Mouse (Mus musculus) heart, embryonic 15.5 days (tissue): Measurements from ENCODE around the gene Fbxo9. TPM values are rescaled to one million over a fixed set of nuclear protein-coding genes. Genes with fewer than 3 reads are reported as not detected.

Source experiments
- ATAC-seq: fragments of 200-750 bp; cut with Nextera tagmentation; replicated peaks from 2 replicates; pipeline ENCODE4 v1.8.0; 2017; ENCODE audit warnings: low read depth, moderate TSS enrichment; ENCODE audit not compliant: insufficient number of reproducible peaks, insufficient read depth, low FRiP score
- H3K27ac ChIP-seq: fragments of 300-500 bp; sonication (generic); 2 replicates; pipeline ENCODE4 v1.5.1; 2015; ENCODE audit warnings: mild to moderate bottlenecking, inconsistent platforms
- H3K27me3 ChIP-seq: fragments of 300-500 bp; sonication (generic); 2 replicates; pipeline ENCODE4 v1.6.1; 2015; ENCODE audit warnings: inconsistent platforms
- H3K36me3 ChIP-seq: fragments of 300-500 bp; sonication (generic); 2 replicates; pipeline ENCODE4 v1.6.1; 2015; ENCODE audit warnings: mild to moderate bottlenecking, inconsistent platforms
- H3K4me1 ChIP-seq: fragments of 300-500 bp; sonication (generic); replicated peaks from 2 replicates; pipeline ENCODE4 v1.6.1; 2015; ENCODE audit warnings: inconsistent platforms
- H3K4me2 ChIP-seq: fragments of 300-500 bp; sonication (generic); 2 replicates; pipeline ENCODE4 v1.6.1; 2015; ENCODE audit warnings: inconsistent platforms, mild to moderate bottlenecking, moderate library complexity
- H3K4me3 ChIP-seq: fragments of 300-500 bp; sonication (generic); 2 replicates; pipeline ENCODE4 v1.5.1; 2015; ENCODE audit warnings: mild to moderate bottlenecking, inconsistent platforms
- H3K9ac ChIP-seq: fragments of 300-500 bp; sonication (generic); 2 replicates; pipeline ENCODE4 v1.6.1; 2015; ENCODE audit warnings: mild to moderate bottlenecking, inconsistent platforms
- H3K9me3 ChIP-seq: fragments of 300-500 bp; sonication (generic); replicated peaks from 2 replicates; pipeline ENCODE4 v1.6.1; 2016; ENCODE audit warnings: inconsistent platforms
- WGBS: fragments of 180-500 bp; shearing (Covaris S2); methylation state at CpG from one replicate; pipeline ENCODE4 v1.1.7; 2015; ENCODE audit warnings: mixed read lengths; 5-methylcytosine and 5-hydroxymethylcytosine counted together
- polyA plus RNA-seq: library from polyadenylated mRNA; unstranded; fragments of >200 nt; fragmentation: Nextera tagmentation; extraction: Ambion mirVana; gene quantifications from 2 replicates; pipeline ENCODE4 v1.2.1, GENCODE M21; 2015

Gene Fbxo9
- polyA plus RNA-seq, 1 experiment from 2014 or later, result 42.4 TPM

DNA sequence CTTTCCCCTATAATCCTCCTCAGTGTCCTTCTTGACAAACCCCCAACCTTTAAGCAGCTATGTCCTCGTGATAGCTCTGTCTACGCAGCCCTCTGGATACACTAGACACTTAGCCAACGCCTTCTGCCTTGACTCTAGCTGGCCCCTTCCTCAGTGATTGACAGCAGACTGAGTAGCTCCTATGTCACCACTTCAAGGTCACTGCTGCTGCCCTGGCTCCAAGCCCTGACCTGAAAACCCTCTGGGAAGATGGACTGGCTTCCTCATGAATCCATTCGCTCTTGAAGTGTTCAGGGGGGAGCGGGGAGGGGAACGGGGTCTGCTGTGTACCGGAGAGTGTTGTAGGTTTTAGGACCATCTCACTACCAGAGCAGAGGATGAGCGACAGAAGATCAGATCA is 73.0 kb downstream of the Fbxo9 start:
- 77% methylated on average over 8 of the region's 8 CpGs for WGBS
- H3K27me3 ChIP-seq, result no peaks in the 10 kb centered on the region
- H3K27ac ChIP-seq, result no peak overlapping the region
- H3K4me1 ChIP-seq, result 0 out of 2 replicates have a peak, but pooled peaks cover 3% of the 10 kb centered on the region
- H3K36me3 ChIP-seq, result no peaks in the 10 kb centered on the region
- ATAC-seq, result no peak
- H3K4me2 ChIP-seq, result no peak overlapping the region
- no peak overlapping the region for H3K4me3 ChIP-seq
- no peak overlapping the region for H3K9ac ChIP-seq
- no peaks in the 10 kb centered on the region for H3K9me3 ChIP-seq

DNA sequence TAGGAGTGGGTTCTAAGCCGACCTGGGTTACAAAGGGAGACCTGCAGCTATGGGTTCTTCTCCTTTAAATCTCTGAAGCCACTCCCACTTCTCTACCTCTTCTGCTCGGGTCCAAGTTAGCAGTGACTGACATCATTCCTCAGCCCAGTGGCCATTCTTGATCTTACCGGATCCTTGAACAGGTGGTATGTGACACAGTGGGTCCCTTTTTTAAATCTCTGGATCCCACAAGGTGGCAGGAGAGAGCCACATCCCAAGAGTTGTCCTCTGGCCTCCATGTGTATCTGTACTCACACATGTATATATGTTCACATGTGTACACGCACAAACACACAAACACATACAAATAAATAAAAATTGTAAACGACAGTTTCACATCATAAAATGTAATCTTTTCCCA is 73.6 kb downstream of the Fbxo9 start:
- Histone ChIP-seq H3K4me1 (0 out of 2 replicates have a peak, but pooled peaks cover 3% of the 10 kb centered on the region), H3K27me3 (no peaks in the 10 kb centered on the region), H3K27ac (no peak overlapping the region), H3K4me2 (no peak overlapping the region), H3K9ac (no peak overlapping the region), H3K9me3 (no peaks in the 10 kb centered on the region), H3K36me3 (no peaks in the 10 kb centered on the region), H3K4me3 (no peak overlapping the region)
- WGBS, result 76% methylated on average over 5 of the region's 5 CpGs
- ATAC-seq, result no peak

DNA sequence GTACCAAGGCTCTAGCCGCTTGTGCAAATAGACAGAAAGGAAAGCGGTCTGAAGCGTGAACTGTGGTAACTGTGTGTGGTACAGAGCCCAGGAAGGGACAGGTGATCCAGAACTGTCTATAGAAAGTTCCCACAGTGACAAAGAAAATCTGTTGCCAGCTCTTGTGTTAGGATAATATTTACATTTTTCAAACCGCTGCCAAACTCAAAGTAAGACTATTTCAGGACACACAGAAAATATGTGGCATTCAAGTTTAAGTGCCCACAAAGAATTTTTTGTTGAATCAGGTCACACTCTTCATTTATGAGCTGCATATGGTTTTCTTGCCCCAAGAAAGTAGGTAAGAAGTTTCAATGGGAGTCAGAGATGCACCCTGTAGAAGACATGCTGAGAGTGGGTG is 75.9 kb downstream of the Fbxo9 start:
- Histone ChIP-seq H3K4me2 (no peak overlapping the region), H3K27me3 (no peaks in the 10 kb centered on the region), H3K9me3 (no peaks in the 10 kb centered on the region), H3K36me3 (no peaks in the 10 kb centered on the region), H3K27ac (no peak overlapping the region), H3K4me1 (no peaks in the 10 kb centered on the region), H3K4me3 (no peak overlapping the region), H3K9ac (no peak overlapping the region)
- no peak for ATAC-seq
- WGBS, result 83% methylated on average over 4 of the region's 4 CpGs

Other genes starting within 250 kb of the Fbxo9 start
- 50.0 and 60.2 TPM in 2 replicates for gene Elovl5, start 191.7 kb downstream of the Fbxo9 start, polyA plus RNA-seq
- 0.09 TPM in 1 of 2 replicates, not detected in the other for gene Gcm1, start 57.1 kb downstream of the Fbxo9 start, polyA plus RNA-seq
- gene Ick, start 127 bp upstream of the Fbxo9 start, polyA plus RNA-seq, result 13.4 and 16.8 TPM in 2 replicates
- gene Gsta4, start 73.7 kb upstream of the Fbxo9 start, polyA plus RNA-seq, result 67.4 and 72.1 TPM in 2 replicates
- not detected in 2 replicates for gene Gsta1, start 121.6 kb upstream of the Fbxo9 start, polyA plus RNA-seq
- not detected in 2 replicates for gene Gm3776, start 148.1 kb upstream of the Fbxo9 start, polyA plus RNA-seq
- gene Gm10639, start 180.9 kb upstream of the Fbxo9 start, polyA plus RNA-seq, result not detected in 2 replicates
- not detected in 2 replicates for gene Omt2a, start 205.7 kb upstream of the Fbxo9 start, polyA plus RNA-seq
- gene Omt2b, start 218.5 kb upstream of the Fbxo9 start, polyA plus RNA-seq, result not detected in 2 replicates
- gene Gsta2, start 246.7 kb upstream of the Fbxo9 start, polyA plus RNA-seq, result 0.63 TPM in 1 of 2 replicates, not detected in the other